Mouse (Mus musculus): Measurements from ENCODE around the gene 1700016K19Rik. TPM values are rescaled to one million over a fixed set of nuclear protein-coding genes. Genes with fewer than 3 reads are reported as not detected.

The 1700016K19Rik gene
- total and polyA plus RNA-seq, 2 experiments, result 0.12 TPM; not detected in 1

DNA sequence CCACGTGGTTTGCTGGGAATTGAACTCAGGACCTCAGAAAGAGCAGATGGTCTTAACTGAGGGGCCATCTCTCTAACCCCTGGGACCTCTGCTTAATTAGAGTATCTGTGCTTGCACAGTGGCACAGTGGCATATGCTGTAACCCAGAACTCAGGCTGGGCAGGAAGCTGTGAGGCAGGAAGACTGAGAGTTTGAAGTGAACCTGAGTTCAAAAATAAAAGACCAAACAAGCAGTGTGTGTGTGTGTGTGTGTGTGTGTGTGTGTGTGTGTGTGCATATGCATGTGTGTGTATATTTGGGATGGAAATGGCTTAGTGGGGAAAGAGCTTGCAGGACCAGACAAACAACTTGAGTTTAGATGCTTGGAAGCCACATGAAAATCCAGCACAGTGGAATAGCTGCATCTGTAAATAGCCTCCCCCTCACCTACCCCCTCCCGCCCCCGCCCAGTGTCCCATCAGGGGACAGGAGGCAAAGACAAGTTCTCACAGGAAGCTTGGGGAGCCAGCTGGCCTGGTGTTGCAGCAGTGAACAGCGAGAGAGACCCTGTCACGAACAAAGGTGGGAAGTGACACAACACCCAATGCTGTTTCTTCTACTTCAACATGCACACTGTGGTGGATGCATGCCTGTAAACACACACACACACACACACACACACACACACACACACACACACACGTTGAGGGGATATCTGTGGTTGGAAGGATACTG lies 38.0 kb downstream of the 1700016K19Rik start:
- Histone ChIP-seq H3K4me3 (ENCODE audit: insufficient read depth, low read depth, low read length) (no peak overlapping the region), H3K27me3 (ENCODE audit: control insufficient read depth, insufficient read depth, low read length) (no peaks in the 10 kb centered on the region), H3K79me2 (ENCODE audit: control insufficient read depth, insufficient read depth, low read length) (no peaks in the 10 kb centered on the region), H3K9ac (ENCODE audit: low read depth, low read length) (no peak overlapping the region), H3K27ac (replicated peaks; ENCODE audit: insufficient read depth, low read depth, low read length) (no peak overlapping the region), H3K36me3 (ENCODE audit: control insufficient read depth, insufficient read depth, low read length) (no peaks in the 10 kb centered on the region), H3K4me1 (ENCODE audit: control insufficient read depth, insufficient read depth, low read length) (no peaks in the 10 kb centered on the region)
- WGBS, result 59% methylated on average over 6 of the region's 6 CpGs
- TF ChIP-seq POLR2A (IDR thresholded peaks at IDR 0.05; ENCODE audit: extremely low read depth, insufficient read depth, low read length) (no peak), CTCF (IDR thresholded peaks at IDR 0.05; ENCODE audit: low read depth, low read length) (no peak)
- no peak for DNase-seq (ENCODE audit: extremely low read depth, low read depth, low spot score)

DNA sequence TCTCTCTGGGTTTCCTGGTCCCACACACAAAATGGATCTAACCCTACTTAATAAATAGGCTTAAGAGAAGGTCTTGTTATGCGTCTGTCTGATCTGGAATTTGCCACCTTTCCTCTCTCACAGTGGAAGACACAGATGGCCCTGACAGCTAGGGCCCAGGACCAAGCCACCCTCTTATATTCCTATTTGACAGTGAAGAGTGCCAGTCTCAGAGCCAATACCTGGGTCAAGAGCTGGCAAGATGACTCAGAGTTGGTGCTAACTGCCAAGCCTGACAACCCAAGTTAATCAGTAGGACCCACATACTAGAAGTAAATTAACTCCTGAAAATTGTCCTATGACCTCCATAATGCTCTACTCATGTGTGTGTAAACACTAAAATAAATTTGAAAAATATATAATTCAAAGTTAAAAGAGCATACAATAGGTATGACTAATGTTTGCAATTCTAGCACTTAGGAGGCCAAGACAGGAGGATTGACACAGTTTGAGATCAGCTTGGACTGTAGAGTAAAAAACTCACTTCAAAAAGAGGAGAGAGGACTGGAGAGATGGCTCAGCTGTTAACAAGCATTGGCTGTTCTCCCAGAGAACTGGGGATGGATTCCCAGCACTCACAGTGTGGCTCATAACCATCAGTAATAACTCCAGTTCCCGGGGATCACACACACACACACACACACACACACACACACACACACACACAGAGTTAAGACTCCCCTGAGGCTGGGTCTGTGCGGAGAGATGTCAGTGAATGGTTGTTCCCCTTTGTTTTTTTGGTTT lies 39.8 kb downstream of the 1700016K19Rik start:
- no peaks in the 10 kb centered on the region for H3K27me3 ChIP-seq (ENCODE audit: control insufficient read depth, insufficient read depth, low read length)
- H3K79me2 ChIP-seq (ENCODE audit: control insufficient read depth, insufficient read depth, low read length), result no peaks in the 10 kb centered on the region
- no peak overlapping the region for H3K27ac ChIP-seq (replicated peaks; ENCODE audit: insufficient read depth, low read depth, low read length)
- no peaks in the 10 kb centered on the region for H3K36me3 ChIP-seq (ENCODE audit: control insufficient read depth, insufficient read depth, low read length)
- TF ChIP-seq CTCF (IDR thresholded peaks at IDR 0.05; ENCODE audit: low read depth, low read length), result no peak
- no peak for DNase-seq (ENCODE audit: extremely low read depth, low read depth, low spot score)
- no peaks in the 10 kb centered on the region for H3K4me1 ChIP-seq (ENCODE audit: control insufficient read depth, insufficient read depth, low read length)
- no peak overlapping the region for H3K4me3 ChIP-seq (ENCODE audit: insufficient read depth, low read depth, low read length)
- 93% methylated on average over 3 of the region's 3 CpGs for WGBS
- H3K9ac ChIP-seq (ENCODE audit: low read depth, low read length), result no peak overlapping the region

DNA sequence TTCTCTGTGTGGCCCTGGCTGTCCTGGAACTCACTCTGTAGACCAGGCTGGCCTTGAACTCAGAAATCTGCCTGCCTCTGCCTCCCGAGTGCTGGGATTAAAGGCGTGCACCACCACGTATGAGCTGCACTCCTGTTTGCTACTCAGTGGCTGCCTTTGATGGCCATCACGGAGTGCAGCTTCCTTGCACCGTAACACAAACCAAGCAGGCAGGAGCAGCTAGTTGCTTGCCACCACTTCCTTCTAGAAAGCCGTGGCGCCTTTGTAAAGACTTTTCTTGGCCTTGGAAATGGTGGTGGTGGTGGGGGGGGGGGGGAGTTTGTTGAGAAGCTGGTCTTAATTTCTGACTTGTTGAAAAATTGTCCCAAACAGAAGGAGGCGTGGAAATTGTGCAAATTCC lies 40.4 kb downstream of the 1700016K19Rik start:
- Histone ChIP-seq H3K4me1 (ENCODE audit: control insufficient read depth, insufficient read depth, low read length) (no peaks in the 10 kb centered on the region), H3K4me3 (ENCODE audit: insufficient read depth, low read depth, low read length) (no peak overlapping the region), H3K36me3 (ENCODE audit: control insufficient read depth, insufficient read depth, low read length) (no peaks in the 10 kb centered on the region), H3K27ac (replicated peaks; ENCODE audit: insufficient read depth, low read depth, low read length) (no peak overlapping the region), H3K27me3 (ENCODE audit: control insufficient read depth, insufficient read depth, low read length) (no peaks in the 10 kb centered on the region), H3K79me2 (ENCODE audit: control insufficient read depth, insufficient read depth, low read length) (no peaks in the 10 kb centered on the region), H3K9ac (ENCODE audit: low read depth, low read length) (no peak overlapping the region)
- TF ChIP-seq CTCF (IDR thresholded peaks at IDR 0.05; ENCODE audit: low read depth, low read length) (no peak), POLR2A (IDR thresholded peaks at IDR 0.05; ENCODE audit: extremely low read depth, insufficient read depth, low read length) (no peak)
- 85% methylated on average over 8 of the region's 8 CpGs for WGBS
- no peak for DNase-seq (ENCODE audit: extremely low read depth, low read depth, low spot score)

DNA sequence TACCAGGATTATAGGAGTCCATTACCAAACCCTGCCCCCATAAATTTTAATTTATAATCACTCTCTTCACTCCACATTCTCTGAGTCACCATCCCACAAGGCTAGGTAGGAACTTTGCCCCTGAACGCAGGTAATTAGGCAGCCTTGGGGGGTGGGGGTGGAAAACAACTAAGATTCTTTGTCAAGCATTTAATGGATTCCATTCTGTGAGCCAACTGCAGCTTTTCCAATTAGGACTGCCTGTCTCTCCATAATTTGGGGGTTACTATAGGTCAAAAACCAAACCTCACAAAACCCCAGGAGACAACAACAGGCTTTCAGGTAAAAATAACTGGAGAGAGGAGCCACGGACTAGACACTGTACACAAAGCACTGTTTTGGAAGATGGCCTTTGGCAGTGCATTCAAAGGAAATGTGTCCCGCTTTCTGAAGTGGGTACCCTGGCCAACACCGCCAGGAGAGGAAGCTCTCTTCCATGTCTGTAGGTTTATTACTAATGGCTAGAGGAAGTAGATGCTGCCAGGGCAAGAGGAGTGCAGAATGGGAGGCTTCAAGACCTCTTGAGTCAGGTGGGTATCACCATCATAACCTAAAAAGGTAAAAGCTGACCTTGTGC lies 41.2 kb downstream of the 1700016K19Rik start:
- DNase-seq (ENCODE audit: extremely low read depth, low read depth, low spot score), result no peak
- WGBS, result 82% methylated on average over 4 of the region's 4 CpGs
- H3K9ac ChIP-seq (ENCODE audit: low read depth, low read length), result no peak overlapping the region
- TF ChIP-seq POLR2A (IDR thresholded peaks at IDR 0.05; ENCODE audit: extremely low read depth, insufficient read depth, low read length) (no peak), CTCF (IDR thresholded peaks at IDR 0.05; ENCODE audit: low read depth, low read length) (no peak)
- H3K36me3 ChIP-seq (ENCODE audit: control insufficient read depth, insufficient read depth, low read length), result no peaks in the 10 kb centered on the region
- no peaks in the 10 kb centered on the region for H3K27me3 ChIP-seq (ENCODE audit: control insufficient read depth, insufficient read depth, low read length)
- no peak overlapping the region for H3K4me3 ChIP-seq (ENCODE audit: insufficient read depth, low read depth, low read length)
- H3K27ac ChIP-seq (replicated peaks; ENCODE audit: insufficient read depth, low read depth, low read length), result no peak overlapping the region
- H3K4me1 ChIP-seq (ENCODE audit: control insufficient read depth, insufficient read depth, low read length), result no peaks in the 10 kb centered on the region
- H3K79me2 ChIP-seq (ENCODE audit: control insufficient read depth, insufficient read depth, low read length), result no peaks in the 10 kb centered on the region

DNA sequence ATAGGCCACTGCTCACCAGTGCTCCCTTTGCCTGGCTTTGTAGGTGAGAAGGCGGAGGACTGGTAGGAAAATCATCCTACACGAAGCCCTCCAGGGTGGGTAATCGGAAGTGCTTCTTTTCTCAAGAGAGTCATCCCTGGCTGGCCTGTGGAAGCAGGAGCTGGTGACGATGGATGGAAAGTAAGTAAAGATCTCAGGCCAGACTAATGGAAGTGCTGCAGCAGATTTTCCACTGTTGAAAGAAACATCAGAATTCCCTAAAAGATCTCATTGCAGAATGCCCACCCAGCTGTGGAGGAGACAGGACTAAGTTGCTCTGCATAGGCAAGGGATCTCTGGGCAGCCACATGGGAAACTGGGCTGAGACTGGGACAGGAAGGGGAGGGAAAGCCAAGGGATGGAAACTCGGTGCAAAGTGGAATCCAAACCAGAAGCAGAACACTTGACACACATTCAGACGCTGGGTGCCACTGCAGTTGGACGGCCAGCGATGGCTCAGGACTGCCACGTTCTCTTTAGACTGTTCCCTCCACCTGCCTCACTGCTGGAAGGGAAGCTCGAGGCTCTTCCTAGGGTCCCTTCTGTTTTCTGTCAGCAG lies 42.4 kb downstream of the 1700016K19Rik start:
- no peak for DNase-seq (ENCODE audit: extremely low read depth, low read depth, low spot score)
- 77% methylated on average over 10 of the region's 10 CpGs for WGBS
- no peak overlapping the region for H3K27ac ChIP-seq (replicated peaks; ENCODE audit: insufficient read depth, low read depth, low read length)

More for the DNA sequence above, 42.4 kb downstream of the 1700016K19Rik start:
- Histone ChIP-seq H3K79me2 (ENCODE audit: control insufficient read depth, insufficient read depth, low read length) (no peaks in the 10 kb centered on the region), H3K9ac (ENCODE audit: low read depth, low read length) (no peak overlapping the region), H3K36me3 (ENCODE audit: control insufficient read depth, insufficient read depth, low read length) (peaks cover 2% of the 10 kb centered on the region; the same call in 1 of the 2 replicates), H3K4me1 (ENCODE audit: control insufficient read depth, insufficient read depth, low read length) (no peaks in the 10 kb centered on the region), H3K4me3 (ENCODE audit: insufficient read depth, low read depth, low read length) (no peak overlapping the region), H3K27me3 (ENCODE audit: control insufficient read depth, insufficient read depth, low read length) (no peaks in the 10 kb centered on the region)
- TF ChIP-seq CTCF (IDR thresholded peaks at IDR 0.05; ENCODE audit: low read depth, low read length) (no peak), POLR2A (IDR thresholded peaks at IDR 0.05; ENCODE audit: extremely low read depth, insufficient read depth, low read length) (no peak)

Data from liver, adult 2 months (tissue).